Mouse (Mus musculus): ENCODE results near the gene Zfp827.

DNA sequence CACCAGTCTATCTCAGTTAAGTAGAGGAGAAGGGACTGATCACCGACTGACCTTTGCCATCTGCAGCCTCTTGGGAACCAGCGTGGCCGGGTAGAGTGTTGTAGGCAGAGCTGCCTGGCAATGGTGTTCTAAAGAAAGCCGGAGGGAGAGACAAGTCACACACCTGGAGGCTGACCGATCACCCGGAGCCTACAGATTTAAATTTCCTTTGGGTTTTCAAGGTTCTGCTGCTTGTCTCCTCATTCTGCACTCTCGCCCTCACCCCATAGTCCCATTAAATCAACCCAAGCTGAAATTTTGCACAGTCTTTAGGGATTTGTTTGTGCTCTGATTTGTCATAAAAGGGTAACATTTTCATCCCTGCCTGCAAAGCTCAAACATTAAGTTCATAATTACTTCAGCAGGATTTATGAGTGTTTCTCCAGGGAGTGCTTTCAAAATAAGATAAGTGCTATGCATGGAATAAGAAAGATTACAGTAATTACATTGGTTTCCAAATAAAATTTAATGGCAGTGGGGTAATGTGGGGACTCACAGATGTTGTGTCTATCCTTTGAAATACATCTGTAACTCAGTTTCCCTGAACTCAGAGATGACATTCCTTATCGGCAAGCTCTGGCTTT lies 201.1 kb downstream of the Zfp827 start:
- TF ChIP-seq POLR2A (IDR thresholded peaks at IDR 0.05; ENCODE audit: extremely low read depth, insufficient read depth, low read length) (no peak), CTCF (IDR thresholded peaks at IDR 0.05; ENCODE audit: extremely low read depth, insufficient read depth, low read length) (no peak)

Measured in cortical plate, adult 2 months (tissue).